Mouse (Mus musculus) forebrain, embryonic 13.5 days (tissue): ENCODE data around the gene Rnaseh2b. TPM values are rescaled to one million over a fixed set of nuclear protein-coding genes. Genes with fewer than 3 reads are reported as not detected.

Experiments
- ATAC-seq: fragments of 200-750 bp; cut with Nextera tagmentation; 2 replicates; pipeline ENCODE4 v1.8.0; 2017
- H3K27ac ChIP-seq: fragments of 300-500 bp; sonication (generic); 2 replicates; pipeline ENCODE4 v1.5.1; 2015; ENCODE audit warnings: inconsistent platforms, mild to moderate bottlenecking, moderate library complexity
- H3K27me3 ChIP-seq: fragments of 300-500 bp; sonication (generic); 2 replicates; pipeline ENCODE4 v1.6.1; 2015; ENCODE audit warnings: mild to moderate bottlenecking, inconsistent platforms
- H3K36me3 ChIP-seq: fragments of 300-500 bp; sonication (generic); 2 replicates; pipeline ENCODE4 v1.6.1; 2015; ENCODE audit warnings: mild to moderate bottlenecking, inconsistent platforms; ENCODE audit not compliant: poor library complexity, severe bottlenecking
- H3K4me1 ChIP-seq: fragments of 300-500 bp; sonication (generic); 2 replicates; pipeline ENCODE4 v1.6.1; 2015; ENCODE audit warnings: inconsistent platforms
- H3K4me2 ChIP-seq: fragments of 300-500 bp; sonication (generic); 2 replicates; pipeline ENCODE4 v1.6.1; 2015; ENCODE audit warnings: inconsistent platforms, mild to moderate bottlenecking, moderate library complexity
- H3K4me3 ChIP-seq: fragments of 300-500 bp; sonication (generic); 2 replicates; pipeline ENCODE4 v1.5.1; 2015; ENCODE audit warnings: mild to moderate bottlenecking, inconsistent platforms
- H3K9ac ChIP-seq: fragments of 300-500 bp; sonication (generic); 2 replicates; pipeline ENCODE4 v1.6.1; 2015; ENCODE audit warnings: mild to moderate bottlenecking, inconsistent platforms
- H3K9me3 ChIP-seq: fragments of 300-500 bp; sonication (generic); replicated peaks from 2 replicates; pipeline ENCODE4 v1.6.1; 2016; ENCODE audit warnings: inconsistent platforms
- WGBS: fragments of 180-500 bp; shearing (Covaris S2); methylation state at CpG from one replicate; pipeline ENCODE4 v1.1.7; 2015; 5-methylcytosine and 5-hydroxymethylcytosine counted together
- polyA plus RNA-seq: library from polyadenylated mRNA; unstranded; fragments of >200 nt; fragmentation: Nextera tagmentation; extraction: Ambion mirVana; gene quantifications from 2 replicates; pipeline ENCODE4 v1.2.1, GENCODE M21; 2015

The Rnaseh2b gene
- polyA plus RNA-seq, 1 experiment from 2014 or later: 102 TPM

- Histone ChIP-seq H3K9ac (no peak overlapping the region), H3K36me3 (no peaks in the 10 kb centered on the region), H3K4me2 (no peak overlapping the region), H3K27ac (no peak overlapping the region), H3K9me3 (no peaks in the 10 kb centered on the region), H3K4me3 (no peak overlapping the region), H3K4me1 (peaks cover 32% of the 10 kb centered on the region), H3K27me3 (no peaks in the 10 kb centered on the region)
- 89% methylated on average over 5 of the region's 5 CpGs for WGBS
- ATAC-seq: no peak
Observed at GRCm38 (mm10) chr14:62323457-62323856, 31.1 kb downstream of the Rnaseh2b start.

GRCm38 (mm10) chr14:62324943-62325342 lies 32.6 kb downstream of the Rnaseh2b start:
- WGBS: 90% methylated on average over 5 of the region's 5 CpGs
- no peak overlapping the region for H3K9ac ChIP-seq

GRCm38 (mm10) chr14:62326026-62326425 lies 33.6 kb downstream of the Rnaseh2b start:
- Histone ChIP-seq H3K27me3 (no peaks in the 10 kb centered on the region), H3K4me3 (no peak overlapping the region), H3K9ac (no peak overlapping the region), H3K4me2 (no peak overlapping the region), H3K36me3 (no peaks in the 10 kb centered on the region), H3K27ac (peak overlapping the region; percentile 31; the same call in 1 of the 2 replicates), H3K4me1 (peaks cover 41% of the 10 kb centered on the region), H3K9me3 (no peaks in the 10 kb centered on the region)
- no peak for ATAC-seq
- 88% methylated on average over 3 of the region's 3 CpGs for WGBS

More at GRCm38 (mm10) chr14:62324943-62325342, 32.6 kb downstream of the Rnaseh2b start:
- Histone ChIP-seq H3K27me3 (no peaks in the 10 kb centered on the region), H3K9me3 (no peaks in the 10 kb centered on the region), H3K4me2 (no peak overlapping the region), H3K4me1 (peaks cover 32% of the 10 kb centered on the region), H3K36me3 (no peaks in the 10 kb centered on the region), H3K27ac (no peak overlapping the region), H3K4me3 (no peak overlapping the region)
- no peak for ATAC-seq

- Histone ChIP-seq H3K27me3 (no peaks in the 10 kb centered on the region), H3K27ac (peak overlapping the region; percentile 31; the same call in 1 of the 2 replicates), H3K4me2 (no peak overlapping the region), H3K4me3 (no peak overlapping the region), H3K36me3 (no peaks in the 10 kb centered on the region), H3K9ac (no peak overlapping the region), H3K4me1 (peaks cover 48% of the 10 kb centered on the region), H3K9me3 (no peaks in the 10 kb centered on the region)
- WGBS: 15% methylated on average over 2 of the region's 2 CpGs
- ATAC-seq: no peak
Observed at GRCm38 (mm10) chr14:62327171-62327570, 34.8 kb downstream of the Rnaseh2b start.

GRCm38 (mm10) chr14:62328606-62329005 lies 36.2 kb downstream of the Rnaseh2b start:
- H3K9ac ChIP-seq: no peak overlapping the region
- H3K4me2 ChIP-seq: no peak overlapping the region
- H3K36me3 ChIP-seq: no peaks in the 10 kb centered on the region
- H3K4me1 ChIP-seq: peaks cover 50% of the 10 kb centered on the region
- no peaks in the 10 kb centered on the region for H3K9me3 ChIP-seq
- H3K27ac ChIP-seq: no peak overlapping the region
- ATAC-seq: no peak
- no peaks in the 10 kb centered on the region for H3K27me3 ChIP-seq
- H3K4me3 ChIP-seq: no peak overlapping the region
- 44% methylated on average over 6 of the region's 6 CpGs for WGBS

GRCm38 (mm10) chr14:62329631-62330030 lies 37.2 kb downstream of the Rnaseh2b start:
- 81% methylated on average over 3 of the region's 3 CpGs for WGBS
- ATAC-seq: no peak
- peaks cover 60% of the 10 kb centered on the region for H3K4me1 ChIP-seq

GRCm38 (mm10) chr14:62331457-62331856 lies 39.1 kb downstream of the Rnaseh2b start:
- H3K4me2 ChIP-seq: peak overlapping the region; percentile 73
- peak overlapping the region; percentile 77 for H3K9ac ChIP-seq
- no peaks in the 10 kb centered on the region for H3K9me3 ChIP-seq
- no peaks in the 10 kb centered on the region for H3K36me3 ChIP-seq
- peak overlapping the region; percentile 55 for H3K4me3 ChIP-seq
- H3K4me1 ChIP-seq: peaks cover 57% of the 10 kb centered on the region
- H3K27ac ChIP-seq: peak overlapping the region; percentile 84
- peak; percentile 34 for ATAC-seq
- 6% methylated on average over 6 of the region's 6 CpGs for WGBS
- H3K27me3 ChIP-seq: no peaks in the 10 kb centered on the region

More at GRCm38 (mm10) chr14:62329631-62330030, 37.2 kb downstream of the Rnaseh2b start:
- Histone ChIP-seq H3K27me3 (no peaks in the 10 kb centered on the region), H3K4me3 (no peak overlapping the region), H3K9me3 (no peaks in the 10 kb centered on the region), H3K4me2 (no peak overlapping the region), H3K9ac (no peak overlapping the region), H3K27ac (no peak overlapping the region), H3K36me3 (no peaks in the 10 kb centered on the region)

GRCm38 (mm10) chr14:62331866-62332619 lies 39.7 kb downstream of the Rnaseh2b start:
- H3K27me3 ChIP-seq: no peaks in the 10 kb centered on the region
- H3K36me3 ChIP-seq: no peaks in the 10 kb centered on the region
- peak overlapping the region; percentile 84 for H3K27ac ChIP-seq
- under 1% methylated on average over 52 of the region's 62 CpGs for WGBS
- peak overlapping the region; percentile 73 for H3K4me2 ChIP-seq
- H3K9ac ChIP-seq: peak overlapping the region; percentile 77
- peak; percentile 87 for ATAC-seq
- H3K4me3 ChIP-seq: peak overlapping the region; percentile 55
- no peaks in the 10 kb centered on the region for H3K9me3 ChIP-seq
- H3K4me1 ChIP-seq: peaks cover 52% of the 10 kb centered on the region

GRCm38 (mm10) chr14:62333909-62334687 lies 41.7 kb downstream of the Rnaseh2b start:
- Histone ChIP-seq H3K4me2 (peak overlapping the region; percentile 73), H3K9me3 (no peaks in the 10 kb centered on the region), H3K36me3 (no peaks in the 10 kb centered on the region), H3K9ac (no peak overlapping the region), H3K27me3 (no peaks in the 10 kb centered on the region), H3K4me1 (peaks cover 45% of the 10 kb centered on the region), H3K4me3 (no peak overlapping the region), H3K27ac (no peak overlapping the region)
- no peak for ATAC-seq
- WGBS: 79% methylated on average over 9 of the region's 9 CpGs

GRCm38 (mm10) chr14:62339196-62339595 lies 46.8 kb downstream of the Rnaseh2b start:
- Histone ChIP-seq H3K4me2 (no peak overlapping the region), H3K27me3 (no peaks in the 10 kb centered on the region), H3K36me3 (no peaks in the 10 kb centered on the region), H3K9me3 (no peaks in the 10 kb centered on the region), H3K27ac (no peak overlapping the region), H3K4me1 (peaks cover 40% of the 10 kb centered on the region), H3K9ac (no peak overlapping the region), H3K4me3 (no peak overlapping the region)
- no peak for ATAC-seq
- WGBS: 84% methylated on average over 1 of the region's 1 CpGs

- Histone ChIP-seq H3K36me3 (no peaks in the 10 kb centered on the region), H3K9ac (no peak overlapping the region), H3K9me3 (no peaks in the 10 kb centered on the region), H3K27ac (peak overlapping the region; percentile 51), H3K4me2 (no peak overlapping the region), H3K4me1 (peaks cover 39% of the 10 kb centered on the region), H3K4me3 (no peak overlapping the region), H3K27me3 (no peaks in the 10 kb centered on the region)
- WGBS: 61% methylated on average over 8 of the region's 8 CpGs
- no peak for ATAC-seq
Observed at GRCm38 (mm10) chr14:62341887-62342642, 49.7 kb downstream of the Rnaseh2b start.
